Mouse (Mus musculus) cerebellum, postnatal 36 days (tissue): ENCODE results near the gene Runx2.

Experiments used
- DNase-seq, 2 experiments: peaks; one replicate each; pipeline ENCODE4 v3.0.0; 2021 to 2022; ENCODE audit warnings: mixed read lengths in 2 of 2

Gene Runx2

GRCm38 (mm10) chr17:44584781-44585180 is 229.8 kb downstream of the Runx2 start:
- DNase-seq, result no peak

- no peak for DNase-seq
These were observed 236.8 kb downstream of the Runx2 start for GRCm38 (mm10) chr17:44577791-44578190.

GRCm38 (mm10) chr17:44570899-44571298 is 243.7 kb downstream of the Runx2 start:
- DNase-seq, result no peak

- no peak for DNase-seq
These were observed 245.5 kb downstream of the Runx2 start for GRCm38 (mm10) chr17:44569020-44569621.

GRCm38 (mm10) chr17:44566992-44567391 is 247.6 kb downstream of the Runx2 start:
- DNase-seq, result no peak

GRCm38 (mm10) chr17:44565884-44566515 is 248.6 kb downstream of the Runx2 start:
- no peak for DNase-seq

GRCm38 (mm10) chr17:44565311-44565831 is 249.2 kb downstream of the Runx2 start:
- DNase-seq, result no peak

GRCm38 (mm10) chr17:44564611-44565198 is 249.9 kb downstream of the Runx2 start:
- DNase-seq, result no peak

- DNase-seq, result no peak
These were observed 254.6 kb downstream of the Runx2 start for GRCm38 (mm10) chr17:44560016-44560415.

- DNase-seq, result no peak
These were observed 257.1 kb downstream of the Runx2 start for GRCm38 (mm10) chr17:44557199-44558111.

- no peak for DNase-seq
These were observed 259.7 kb downstream of the Runx2 start for GRCm38 (mm10) chr17:44554941-44555340.

- DNase-seq, result no peak
These were observed 265.0 kb downstream of the Runx2 start for GRCm38 (mm10) chr17:44549551-44549950.

GRCm38 (mm10) chr17:44547922-44548321 is 266.7 kb downstream of the Runx2 start:
- DNase-seq, result no peak

GRCm38 (mm10) chr17:44546801-44547200 is 267.8 kb downstream of the Runx2 start:
- no peak for DNase-seq

GRCm38 (mm10) chr17:44545141-44545813 is 269.3 kb downstream of the Runx2 start:
- no peak for DNase-seq

GRCm38 (mm10) chr17:44542706-44543105 is 271.9 kb downstream of the Runx2 start:
- DNase-seq, result no peak

- no peak for DNase-seq
These were observed 273.9 kb downstream of the Runx2 start for GRCm38 (mm10) chr17:44540699-44541098.

GRCm38 (mm10) chr17:44538921-44539320 is 275.7 kb downstream of the Runx2 start:
- no peak for DNase-seq

GRCm38 (mm10) chr17:44530000-44530399 is 284.6 kb downstream of the Runx2 start:
- peak; percentile 13 to 14 for DNase-seq

GRCm38 (mm10) chr17:44528617-44529016 is 286.0 kb downstream of the Runx2 start:
- no peak for DNase-seq

GRCm38 (mm10) chr17:44524146-44524545 is 290.5 kb downstream of the Runx2 start:
- DNase-seq, result no peak

GRCm38 (mm10) chr17:44522906-44523305 is 291.7 kb downstream of the Runx2 start:
- no peak for DNase-seq
